Mouse (Mus musculus) midbrain, embryonic 11.5 days (tissue): Measurements from ENCODE around the gene 1190002N15Rik. TPM values are rescaled to one million over a fixed set of nuclear protein-coding genes. Genes with fewer than 3 reads are reported as not detected.

Experiments used
- ATAC-seq: fragments of 200-750 bp; cut with Nextera tagmentation; 2 replicates; pipeline ENCODE4 v1.8.0; 2017; ENCODE audit warnings: moderate TSS enrichment, moderate library complexity; ENCODE audit not compliant: low FRiP score
- DNase-seq: peaks from one replicate; pipeline ENCODE4 v3.0.0; 2015; ENCODE audit warnings: low spot score; ENCODE audit errors: missing footprints
- H3K27ac ChIP-seq: fragments of 300-500 bp; sonication (generic); 2 replicates; pipeline ENCODE4 v1.5.1; 2014; ENCODE audit warnings: low read depth, low read length
- H3K27me3 ChIP-seq: fragments of 300-500 bp; sonication (generic); 2 replicates; pipeline ENCODE4 v1.6.1; 2014; ENCODE audit warnings: mild to moderate bottlenecking, low read length, moderate library complexity, mixed read lengths; ENCODE audit not compliant: control insufficient read depth, insufficient read depth
- H3K36me3 ChIP-seq: fragments of 300-500 bp; sonication (generic); 2 replicates; pipeline ENCODE4 v1.6.1; 2014; ENCODE audit warnings: mild to moderate bottlenecking, low read length, moderate library complexity, mixed read lengths; ENCODE audit not compliant: control insufficient read depth, insufficient read depth
- H3K4me1 ChIP-seq: fragments of 300-500 bp; sonication (generic); 2 replicates; pipeline ENCODE4 v1.6.1; 2014; ENCODE audit warnings: low read length; ENCODE audit not compliant: control insufficient read depth, insufficient read depth
- H3K4me2 ChIP-seq: fragments of 300-500 bp; sonication (generic); 2 replicates; pipeline ENCODE4 v1.6.1; 2014; ENCODE audit warnings: mild to moderate bottlenecking, moderate library complexity
- H3K4me3 ChIP-seq: fragments of 300-500 bp; sonication (generic); 2 replicates; pipeline ENCODE4 v1.5.1; 2014; ENCODE audit warnings: low read depth, low read length
- H3K9ac ChIP-seq: fragments of 300-500 bp; sonication (generic); 2 replicates; pipeline ENCODE4 v1.6.1; 2014; ENCODE audit warnings: low read length
- H3K9me3 ChIP-seq: fragments of 300-500 bp; sonication (generic); 2 replicates; pipeline ENCODE4 v1.6.1; 2016; ENCODE audit warnings: low read length; ENCODE audit not compliant: control insufficient read depth
- WGBS: fragments of 180-500 bp; shearing (Covaris S2); extraction: QIAGEN DNeasy Blood & Tissue Kit; methylation state at CpG from one replicate; pipeline ENCODE4 v1.1.7; 2014; 5-methylcytosine and 5-hydroxymethylcytosine counted together
- polyA plus RNA-seq: library from polyadenylated mRNA; unstranded; fragments of >200 nt; fragmentation: Nextera tagmentation; extraction: Ambion mirVana; gene quantifications from 2 replicates; pipeline ENCODE4 v1.2.1, GENCODE M21; 2014

1190002N15Rik gene
- 39.4 and 44.2 TPM in 2 replicates for polyA plus RNA-seq

DNA sequence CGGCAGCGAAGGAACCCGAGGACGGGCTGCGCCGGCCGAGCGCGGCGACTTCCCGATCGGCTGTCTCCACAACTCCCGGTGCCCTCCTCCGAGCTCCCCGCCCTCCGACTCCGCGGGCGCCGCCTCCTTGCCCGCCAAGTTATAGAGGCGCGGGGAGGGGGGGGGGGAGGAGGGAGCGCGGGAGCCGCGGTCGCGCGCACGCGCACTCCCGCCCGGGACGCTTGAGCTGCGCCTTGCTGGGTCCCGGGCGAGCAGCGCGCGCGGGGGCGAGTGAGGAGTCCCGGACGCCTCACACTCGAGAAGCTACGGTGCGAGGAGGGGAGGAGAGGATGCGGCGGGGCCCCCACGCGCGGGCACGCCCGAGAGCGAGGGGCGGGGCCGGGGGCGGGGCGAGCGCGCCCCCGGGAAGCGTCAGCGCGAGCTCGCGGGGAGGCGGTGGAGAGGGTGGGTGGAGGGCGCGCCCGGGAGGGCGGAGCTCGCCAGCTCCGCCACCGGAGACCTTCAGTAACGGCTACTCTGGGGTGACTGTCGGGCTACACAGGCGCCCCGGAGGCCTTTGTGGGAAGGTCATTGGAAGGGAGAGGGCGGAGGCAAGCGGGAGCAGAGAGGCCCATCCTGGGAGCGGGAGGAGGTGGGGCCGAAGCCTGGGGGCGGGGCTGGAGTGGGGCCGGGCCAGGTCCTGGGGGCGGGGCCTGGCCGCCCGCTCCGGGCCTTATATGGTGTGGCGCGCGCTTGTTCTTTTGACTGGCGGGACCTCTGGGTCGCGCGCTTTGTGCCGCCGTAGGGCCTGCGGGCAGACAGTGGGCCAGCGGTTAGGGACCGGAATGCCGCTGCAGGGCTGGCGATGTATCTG, at the start of gene 1190002N15Rik:
1190002N15Rik (minus strand) TSS at position 112 of the 853 bp plus-strand sequence.
- peak; percentile 92 for ATAC-seq
- Histone ChIP-seq H3K36me3 (no peaks in the 10 kb centered on the region), H3K27me3 (no peaks in the 10 kb centered on the region), H3K4me1 (peaks cover 3% of the 10 kb centered on the region; the same call in 1 of the 2 replicates), H3K9me3 (no peaks in the 10 kb centered on the region), H3K4me2 (peak within 1 kb of the TSS; percentile 89), H3K9ac (peak within 1 kb of the TSS; percentile 86), H3K27ac (peak within 1 kb of the TSS; percentile 86), H3K4me3 (peak within 1 kb of the TSS; percentile 79)
- WGBS, result under 1% methylated on average over 70 of the region's 104 CpGs
- DNase-seq, result peak; percentile 99

GRCm38 (mm10) chr9:94582309-94582708, 44.4 kb upstream of the 1190002N15Rik start:
- no peaks in the 10 kb centered on the region for H3K9me3 ChIP-seq
- WGBS, result 76% methylated on average over 8 of the region's 8 CpGs
- H3K27ac ChIP-seq, result no peak overlapping the region
- H3K4me3 ChIP-seq, result no peak overlapping the region
- DNase-seq, result peak; percentile 78
- no peak overlapping the region for H3K4me2 ChIP-seq
- no peak overlapping the region for H3K9ac ChIP-seq
- no peaks in the 10 kb centered on the region for H3K4me1 ChIP-seq
- no peaks in the 10 kb centered on the region for H3K27me3 ChIP-seq
- no peak for ATAC-seq
- H3K36me3 ChIP-seq, result no peaks in the 10 kb centered on the region

- no peak overlapping the region for H3K4me3 ChIP-seq
- peak; percentile 21 for DNase-seq
- no peak for ATAC-seq
- H3K9ac ChIP-seq, result no peak overlapping the region
- H3K27ac ChIP-seq, result no peak overlapping the region
- H3K4me2 ChIP-seq, result no peak overlapping the region
- no peaks in the 10 kb centered on the region for H3K4me1 ChIP-seq
- H3K27me3 ChIP-seq, result no peaks in the 10 kb centered on the region
- no peaks in the 10 kb centered on the region for H3K9me3 ChIP-seq
- H3K36me3 ChIP-seq, result no peaks in the 10 kb centered on the region
- WGBS, result 89% methylated on average over 4 of the region's 4 CpGs
These were observed 43.8 kb upstream of the 1190002N15Rik start for GRCm38 (mm10) chr9:94581661-94582060.

DNA sequence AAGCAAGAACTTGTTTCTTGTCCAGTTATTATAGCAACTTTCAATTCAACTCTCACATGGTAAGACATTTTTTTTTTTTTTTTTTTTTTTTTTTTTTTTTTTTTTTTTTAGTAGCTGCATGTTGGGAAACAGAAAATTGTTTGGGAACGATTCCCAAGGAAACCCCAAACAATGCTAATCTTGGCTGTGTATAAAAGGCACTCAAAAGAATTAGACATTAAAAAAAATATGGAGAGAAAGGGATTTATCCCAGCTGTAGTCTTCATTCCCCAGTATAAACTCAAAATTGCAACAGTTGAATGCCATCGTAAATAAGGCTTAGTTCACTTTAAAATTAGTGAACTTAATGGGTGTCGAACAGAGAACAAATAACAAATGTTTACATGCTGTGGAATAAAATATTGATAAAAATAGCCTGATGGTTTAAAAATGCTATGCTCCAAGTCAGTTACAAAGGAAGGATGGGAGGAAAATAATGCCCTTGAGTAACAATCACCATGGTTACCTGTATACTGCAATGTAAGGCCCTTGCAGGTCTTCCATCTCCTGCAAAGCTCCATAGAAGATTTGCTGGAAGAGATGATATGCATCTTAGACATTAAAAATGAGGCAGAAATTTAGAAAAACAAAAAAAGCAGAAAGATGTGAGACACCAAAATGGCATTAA, 42.3 kb upstream of the 1190002N15Rik start:
- Histone ChIP-seq H3K9me3 (no peaks in the 10 kb centered on the region), H3K27ac (no peak overlapping the region), H3K4me1 (no peaks in the 10 kb centered on the region), H3K4me3 (no peak overlapping the region), H3K27me3 (no peaks in the 10 kb centered on the region), H3K36me3 (no peaks in the 10 kb centered on the region), H3K4me2 (no peak overlapping the region), H3K9ac (no peak overlapping the region)
- ATAC-seq (no peak), DNase-seq (peak; percentile 33)
- WGBS, result 88% methylated on average over 3 of the region's 3 CpGs

DNA sequence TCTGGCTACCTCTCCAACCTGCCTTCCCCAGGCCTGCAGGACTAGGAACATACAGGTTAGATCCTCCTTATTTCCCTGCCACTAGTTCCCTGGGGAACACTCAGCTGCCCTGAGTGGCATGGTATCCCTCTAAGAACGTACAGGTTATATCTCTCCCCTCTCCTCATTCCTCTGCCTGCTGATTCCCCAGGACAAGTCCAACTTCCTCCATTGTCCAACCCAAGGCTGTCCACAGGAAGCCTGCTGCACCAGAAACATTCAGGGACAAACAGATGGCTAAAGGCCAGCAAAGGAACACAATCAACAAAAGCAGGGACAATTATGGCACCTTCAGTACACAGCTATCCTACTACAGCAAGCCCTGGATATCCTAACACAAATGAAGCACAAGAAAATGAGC, 33.9 kb upstream of the 1190002N15Rik start:
- H3K4me3 ChIP-seq, result no peak overlapping the region
- H3K4me2 ChIP-seq, result no peak overlapping the region
- no peak overlapping the region for H3K27ac ChIP-seq
- ATAC-seq (no peak), DNase-seq (peak; percentile 75)
- no peaks in the 10 kb centered on the region; the same call in 1 of the 2 replicates for H3K9me3 ChIP-seq
- H3K4me1 ChIP-seq, result no peaks in the 10 kb centered on the region
- H3K9ac ChIP-seq, result no peak overlapping the region
- H3K36me3 ChIP-seq, result no peaks in the 10 kb centered on the region
- H3K27me3 ChIP-seq, result no peaks in the 10 kb centered on the region
- 65% methylated on average over 1 of the region's 1 CpGs for WGBS

DNA sequence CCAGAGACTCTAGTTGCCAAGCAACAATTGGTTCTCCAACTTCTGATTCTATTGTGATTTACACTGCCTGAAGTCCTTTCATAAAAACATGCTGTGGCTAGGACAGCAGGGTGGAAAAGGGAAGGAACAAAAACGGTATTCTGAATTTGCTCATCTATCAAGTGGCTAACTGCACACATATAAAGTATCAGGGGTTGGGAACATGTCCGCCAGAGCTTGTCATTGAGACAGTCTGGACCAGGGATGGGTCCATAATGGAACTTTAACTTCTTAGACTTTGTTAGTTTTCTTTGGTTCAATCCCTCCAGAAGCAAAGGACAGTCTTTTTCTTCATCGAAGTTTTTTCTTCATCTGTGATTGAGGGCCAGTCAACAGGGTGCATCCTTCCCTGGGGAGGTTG, 30.5 kb upstream of the 1190002N15Rik start:
- Histone ChIP-seq H3K36me3 (no peaks in the 10 kb centered on the region), H3K4me3 (no peak overlapping the region), H3K9me3 (no peaks in the 10 kb centered on the region; the same call in 1 of the 2 replicates), H3K27me3 (no peaks in the 10 kb centered on the region), H3K4me2 (no peak overlapping the region), H3K27ac (no peak overlapping the region), H3K4me1 (no peaks in the 10 kb centered on the region), H3K9ac (no peak overlapping the region)
- peak; percentile 72 for DNase-seq
- no peak for ATAC-seq
- WGBS, result 80% methylated on average over 3 of the region's 3 CpGs

GRCm38 (mm10) chr9:94567722-94568314, 29.9 kb upstream of the 1190002N15Rik start:
- H3K36me3 ChIP-seq, result no peaks in the 10 kb centered on the region
- H3K27me3 ChIP-seq, result no peaks in the 10 kb centered on the region
- no peak for ATAC-seq
- H3K4me2 ChIP-seq, result no peak overlapping the region
- H3K4me1 ChIP-seq, result no peaks in the 10 kb centered on the region
- H3K9ac ChIP-seq, result no peak overlapping the region
- no peaks in the 10 kb centered on the region for H3K9me3 ChIP-seq
- no peak overlapping the region for H3K4me3 ChIP-seq
- WGBS, result 81% methylated on average over 5 of the region's 5 CpGs
- peak; percentile 62 for DNase-seq
- no peak overlapping the region for H3K27ac ChIP-seq

DNA sequence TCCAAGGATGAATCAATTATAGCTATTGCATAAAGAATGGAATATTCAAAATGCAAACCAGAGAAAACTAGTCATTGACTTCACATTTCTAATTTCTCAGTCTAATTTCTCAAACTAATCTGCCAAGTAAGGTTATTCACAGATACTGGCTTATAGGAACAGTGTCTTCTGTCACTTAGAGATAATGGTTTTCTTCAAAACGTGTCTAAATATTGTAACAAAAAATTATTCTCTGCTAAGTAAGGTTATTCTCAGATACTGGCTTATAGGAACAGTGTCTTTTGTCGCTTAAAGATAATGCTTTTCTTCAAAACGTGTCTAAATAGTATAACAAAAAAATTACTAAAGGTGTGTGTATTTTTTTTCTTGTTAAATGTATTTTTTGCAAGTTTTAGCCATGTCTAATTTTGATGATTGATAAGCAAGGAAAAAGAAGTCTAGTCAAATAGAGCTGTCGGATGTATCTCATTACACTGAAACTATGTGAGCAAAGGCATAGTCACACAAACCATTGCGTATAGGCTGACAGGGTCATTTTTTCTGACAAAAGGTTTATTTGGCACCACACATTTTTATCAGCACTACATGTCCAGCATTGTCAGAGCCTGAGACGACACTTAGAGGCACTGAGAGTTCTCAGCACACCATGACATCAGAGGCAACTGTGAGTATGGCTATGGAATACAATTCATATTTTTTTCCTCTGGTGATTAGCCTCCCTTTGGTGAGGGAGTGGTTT, 19.1 kb upstream of the 1190002N15Rik start:
- 89% methylated on average over 6 of the region's 6 CpGs for WGBS
- ATAC-seq (no peak), DNase-seq (peak; percentile 44)
- Histone ChIP-seq H3K4me3 (no peak overlapping the region), H3K27ac (no peak overlapping the region), H3K4me1 (no peaks in the 10 kb centered on the region), H3K9ac (no peak overlapping the region), H3K36me3 (no peaks in the 10 kb centered on the region), H3K9me3 (no peaks in the 10 kb centered on the region), H3K27me3 (no peaks in the 10 kb centered on the region), H3K4me2 (no peak overlapping the region)
